Mouse (Mus musculus) left cerebral cortex, adult 2 months (tissue): Measurements from ENCODE around the gene Kdm5c. TPM values are rescaled to one million over a fixed set of nuclear protein-coding genes. Genes with fewer than 3 reads are reported as not detected.
A peak's percentile ranks its signal among the peaks of the same experiment; 100 is the strongest.

Experiments used
- DNase-seq, 2 experiments: peaks; one replicate each; pipeline ENCODE4 v3.0.0; 2021 to 2022; ENCODE audit warnings: low spot score in 2 of 2, mixed read lengths in 1 of 2; ENCODE audit errors: extremely low spot score in 1 of 2
- H3K27ac ChIP-seq: fragments of 200-600 bp; 2 replicates; pipeline ENCODE4 v1.8.1; 2022
- H3K4me3 ChIP-seq: fragments of 200-600 bp; 2 replicates; pipeline ENCODE4 v1.8.1; 2022
- CTCF ChIP-seq: fragments of 200-600 bp; IDR thresholded peaks from 2 replicates; pipeline ENCODE4 v1.8.1; 2022; ENCODE audit warnings: antibody characterized with exemption, mild to moderate bottlenecking, moderate library complexity
- intact Hi-C: fragments of 180-260 bp; cut with DNase I; formaldehyde crosslinking; loops from one replicate; pipeline ENCODE4 v1.15.1; 2025
- long read RNA-seq, 2 experiments: library from polyadenylated mRNA; stranded (forward); transcript quantifications; one replicate each; pipeline ENCODE4 v2.0.0; 2021; ENCODE audit warnings: borderline mapping rate in 2 of 2
- total RNA-seq, 2 experiments: library from RNA; stranded (reverse); gene quantifications; 2 replicates each; pipeline ENCODE4 v1.2.3; 2021

Kdm5c gene
- total RNA-seq: 10 to 100 TPM; 52.9 to 64.1 TPM
- long read RNA-seq, experiment 1, full-length matches to known transcripts: 30 of 53 reads
- long read RNA-seq, experiment 1, partial matches to known transcripts: 11 of 53 reads
- long read RNA-seq, experiment 1, other reads (novel, unspliced or antisense): 12 of 53 reads
- long read RNA-seq, experiment 2, full-length matches to known transcripts: 35 of 62 reads
- long read RNA-seq, experiment 2, partial matches to known transcripts: 10 of 62 reads
- long read RNA-seq, experiment 2, other reads (novel, unspliced or antisense): 17 of 62 reads

DNA sequence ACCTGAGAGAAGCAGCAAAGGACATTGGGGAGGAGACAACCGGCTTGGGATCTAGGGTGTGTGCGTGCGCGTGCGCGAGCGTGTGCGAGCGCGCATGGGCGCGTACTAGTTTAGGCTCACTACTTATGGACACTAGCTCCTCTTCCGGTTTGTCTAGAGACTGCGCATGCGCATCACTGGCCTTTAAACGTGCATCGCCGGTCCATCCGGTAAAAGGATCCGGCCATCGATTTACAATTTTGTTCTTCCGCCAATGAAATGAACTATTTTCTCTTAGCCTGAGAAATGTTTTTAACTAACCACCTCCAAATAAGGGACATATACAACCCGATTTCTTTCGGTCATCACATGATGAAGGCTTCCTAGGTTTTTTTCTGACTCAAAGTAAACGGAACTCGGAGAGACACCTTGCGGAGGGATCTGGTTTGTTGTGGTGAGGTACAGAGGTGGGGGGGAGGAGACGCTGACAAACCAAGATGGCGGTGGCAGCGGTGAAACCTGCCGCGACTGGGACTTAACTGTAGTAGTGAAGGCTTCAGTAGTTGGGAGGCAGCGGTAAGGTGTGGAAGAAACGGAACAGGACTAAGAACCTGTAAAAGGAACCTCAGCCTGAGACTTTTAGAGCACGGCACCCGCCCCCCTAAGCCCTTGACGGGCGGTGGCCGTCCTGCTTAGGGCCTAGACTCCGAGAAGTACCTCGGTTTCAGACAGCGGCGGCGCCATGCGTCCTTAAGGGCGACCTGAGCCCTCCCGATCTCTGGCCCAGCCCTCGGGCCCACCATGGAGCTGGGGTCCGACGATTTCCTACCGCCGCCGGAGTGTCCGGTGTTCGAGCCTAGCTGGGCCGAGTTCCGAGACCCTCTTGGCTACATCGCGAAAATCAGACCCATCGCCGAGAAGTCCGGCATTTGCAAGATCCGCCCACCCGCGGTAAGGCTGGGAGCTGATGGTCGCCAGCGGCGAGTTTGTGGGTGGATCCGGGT lies at the start of gene Kdm5c:
Gene Kdm5c (plus strand): TSS at position 240 of the 983 bp plus-strand sequence.
- H3K4me3 ChIP-seq: peak within 1 kb of the TSS; percentile 96
- intact Hi-C loops: loop anchor here (5.0 kb wide), 1 partner anchor 1756 kb away; no protein-coding TSS in a partner anchor
- H3K27ac ChIP-seq: peak within 1 kb of the TSS; percentile 97
- TF ChIP-seq CTCF: no peak
- DNase-seq: peak; percentile 92 to 96

- no peak overlapping the region for H3K4me3 ChIP-seq
- intact Hi-C loops: no loop called here
- TF ChIP-seq CTCF: no peak
- no peak for DNase-seq
- H3K27ac ChIP-seq: no peak overlapping the region
Observed at GRCm38 (mm10) chrX:152187151-152187550, 45.7 kb upstream of the Kdm5c start.

- DNase-seq: no peak
- intact Hi-C loops: loop anchor here (5.0 kb wide), 1 partner anchor 44 kb away; no protein-coding TSS in a partner anchor
- no peak for TF ChIP-seq CTCF
- peak overlapping the region; percentile 11; the same call in 1 of the 2 replicates for H3K27ac ChIP-seq
- no peak overlapping the region for H3K4me3 ChIP-seq
Observed at GRCm38 (mm10) chrX:152191266-152191665, 41.6 kb upstream of the Kdm5c start.

- TF ChIP-seq CTCF: no peak
- DNase-seq: no peak
- Histone ChIP-seq H3K27ac (peak overlapping the region; percentile 78), H3K4me3 (no peak overlapping the region)
- intact Hi-C loops: no loop called here
Observed at GRCm38 (mm10) chrX:152197814-152198648, 34.8 kb upstream of the Kdm5c start.

DNA sequence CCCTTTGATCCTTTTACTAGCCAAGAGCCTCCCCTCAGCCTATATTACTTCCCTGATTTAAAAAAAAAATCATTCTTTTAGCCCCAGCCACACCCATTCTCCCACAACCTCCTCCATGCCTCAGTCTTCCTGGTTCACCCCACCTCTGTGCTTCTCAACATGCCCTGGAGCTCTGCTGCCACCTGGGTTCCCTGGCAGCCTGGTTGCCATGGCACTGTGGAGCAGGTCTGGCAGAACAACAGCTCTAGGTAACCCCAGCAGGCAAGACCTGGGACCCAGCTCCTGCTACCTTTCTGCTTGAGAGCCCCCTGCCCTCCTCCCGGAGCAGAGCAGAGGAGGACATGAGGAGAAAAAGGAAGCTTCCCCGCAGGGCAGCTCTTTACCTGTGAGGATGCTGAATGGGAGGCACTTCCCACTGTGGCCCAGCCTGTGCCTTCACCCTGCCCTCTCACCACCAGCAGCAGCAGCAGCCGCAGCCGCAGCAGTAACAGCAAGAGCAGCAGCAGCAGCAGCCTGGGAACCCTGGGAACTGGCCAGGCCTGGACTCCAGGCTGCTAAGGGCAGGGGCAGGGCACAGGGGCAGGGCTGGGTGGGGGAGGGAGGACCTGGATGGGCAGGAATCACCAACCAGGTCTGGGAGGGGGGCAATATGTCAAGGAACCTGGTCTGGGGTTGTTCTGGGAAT lies 30.9 kb upstream of the Kdm5c start:
- no peak for TF ChIP-seq CTCF

GRCm38 (mm10) chrX:152202422-152203103 lies 30.3 kb upstream of the Kdm5c start:
- H3K4me3 ChIP-seq: no peak overlapping the region
- H3K27ac ChIP-seq: no peak overlapping the region; the same call in 1 of the 2 replicates
- intact Hi-C loops: no loop called here
- TF ChIP-seq CTCF: no peak
- DNase-seq: no peak

More for the DNA sequence above, 30.9 kb upstream of the Kdm5c start:
- H3K27ac ChIP-seq: peak overlapping the region; percentile 32; the same call in 1 of the 2 replicates
- no peak overlapping the region for H3K4me3 ChIP-seq
- DNase-seq: no peak
- intact Hi-C loops: no loop called here

DNA sequence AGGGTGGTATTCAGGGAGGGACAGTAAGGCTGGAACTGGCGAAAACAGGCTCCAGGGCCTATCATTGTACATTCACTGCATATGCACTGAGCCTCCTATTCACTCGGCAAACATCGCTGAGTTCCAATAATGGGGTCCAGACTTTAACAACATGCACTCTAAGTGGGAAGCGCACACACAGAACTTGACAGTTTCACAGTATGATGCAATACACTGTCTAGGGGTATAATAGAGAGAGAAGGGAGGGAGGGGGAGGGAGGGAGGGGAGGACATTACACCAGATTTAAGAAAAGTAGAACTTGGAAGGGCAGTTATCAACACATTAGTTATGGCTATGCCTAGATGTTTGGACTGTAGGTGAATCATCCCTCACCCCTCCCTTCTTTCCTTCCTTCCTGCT lies 29.6 kb upstream of the Kdm5c start:
- intact Hi-C loops: no loop called here
- H3K27ac ChIP-seq: no peak overlapping the region

GRCm38 (mm10) chrX:152205486-152205885 lies 27.3 kb upstream of the Kdm5c start:
- intact Hi-C loops: no loop called here
- TF ChIP-seq CTCF: no peak
- no peak for DNase-seq
- Histone ChIP-seq H3K27ac (no peak overlapping the region), H3K4me3 (no peak overlapping the region)

More for the DNA sequence above, 29.6 kb upstream of the Kdm5c start:
- TF ChIP-seq CTCF: no peak
- DNase-seq: no peak
- no peak overlapping the region for H3K4me3 ChIP-seq

- intact Hi-C loops: no loop called here
- no peak for DNase-seq
- no peak overlapping the region for H3K4me3 ChIP-seq
- no peak overlapping the region for H3K27ac ChIP-seq
- no peak for TF ChIP-seq CTCF
Observed at GRCm38 (mm10) chrX:152214703-152215102, 18.1 kb upstream of the Kdm5c start.

DNA sequence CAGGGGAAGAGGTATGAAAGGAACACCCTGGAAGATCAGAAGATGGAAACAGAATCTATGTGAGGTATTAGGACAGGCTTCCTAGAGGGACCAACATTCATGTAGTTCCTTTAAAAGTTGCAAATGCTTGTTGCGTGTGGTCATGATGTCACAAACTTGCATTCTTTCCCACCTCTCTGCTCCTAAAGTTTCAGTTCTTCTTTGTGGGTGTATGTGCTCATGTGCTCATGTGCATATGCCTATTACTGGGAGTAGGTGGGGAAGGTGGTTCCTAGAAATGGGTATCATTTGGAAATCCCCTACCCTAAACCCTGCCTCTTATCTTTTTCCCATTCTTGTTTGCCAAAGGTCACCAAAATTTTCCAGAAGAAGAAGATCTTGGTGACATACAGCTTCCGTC lies 14.3 kb upstream of the Kdm5c start:
- Histone ChIP-seq H3K4me3 (no peak overlapping the region), H3K27ac (no peak overlapping the region)
- DNase-seq: no peak
- TF ChIP-seq CTCF: no peak
- intact Hi-C loops: no loop called here
